ENCODE assay signal across 8 mouse cellular contexts in genomic region chr2:6478361-6478965, GRCm38 (mm10).
A peak's percentile ranks its signal among the peaks of the same experiment; 100 is the strongest.
DNase-seq lines count a peak whose midpoint lies in the region; ATAC-seq and TF ChIP-seq lines count a peak whose summit lies in the region.

No protein-coding gene starts in this region.

- H3K9ac ChIP-seq in forebrain, postnatal 0 days, result no peak overlapping the region
- no peak overlapping the region for H3K9ac ChIP-seq in hindbrain, embryonic 15.5 days
- H3K9ac ChIP-seq in liver, postnatal 0 days (replicated peaks), result no peak overlapping the region
- H3K9ac ChIP-seq in stomach, embryonic 15.5 days, result no peak overlapping the region

- peaks cover 6% of the 10 kb centered on the region; the same call in 1 of the 2 replicates for H3K4me1 ChIP-seq in forebrain, postnatal 0 days (ENCODE audit: insufficient read depth)
- peaks cover 23% of the 10 kb centered on the region for H3K4me1 ChIP-seq in hindbrain, embryonic 15.5 days (replicated peaks)
- peaks cover 6% of the 10 kb centered on the region for H3K4me1 ChIP-seq in liver, postnatal 0 days (ENCODE audit: insufficient read depth)
- H3K4me1 ChIP-seq in stomach, embryonic 15.5 days, result peaks cover 18% of the 10 kb centered on the region

- no peaks in the 10 kb centered on the region for H3K36me3 ChIP-seq in forebrain, postnatal 0 days (ENCODE audit: insufficient read depth)
- H3K36me3 ChIP-seq in hindbrain, embryonic 15.5 days, result no peaks in the 10 kb centered on the region
- H3K36me3 ChIP-seq in liver, postnatal 0 days (replicated peaks; ENCODE audit: insufficient read depth, low read length), result no peaks in the 10 kb centered on the region
- no peaks in the 10 kb centered on the region for H3K36me3 ChIP-seq in stomach, embryonic 15.5 days

- WGBS in forebrain, postnatal 0 days, result 49% methylated on average over 16 of the region's 16 CpGs
- WGBS in hindbrain, embryonic 15.5 days, result 46% methylated on average over 16 of the region's 16 CpGs
- WGBS in liver, postnatal 0 days (ENCODE audit: insufficient replicate concordance), result 30% methylated on average over 16 of the region's 16 CpGs
- WGBS in stomach, embryonic 15.5 days, result 38% methylated on average over 16 of the region's 16 CpGs

- TF ChIP-seq EP300 in liver, postnatal 0 days (IDR thresholded peaks at IDR 0.05; ENCODE audit: low read depth), result no peak

- no peaks in the 10 kb centered on the region for H3K9me3 ChIP-seq in forebrain, postnatal 0 days (ENCODE audit: low read length)
- no peaks in the 10 kb centered on the region for H3K9me3 ChIP-seq in hindbrain, embryonic 15.5 days
- H3K9me3 ChIP-seq in liver, postnatal 0 days (ENCODE audit: low read length), result no peaks in the 10 kb centered on the region
- H3K9me3 ChIP-seq in stomach, embryonic 15.5 days, result no peaks in the 10 kb centered on the region

- no peak for TF ChIP-seq CTCF in forebrain, postnatal 0 days (IDR thresholded peaks at IDR 0.05; ENCODE audit: low read depth)
- TF ChIP-seq CTCF in liver, postnatal 0 days (IDR thresholded peaks at IDR 0.05; ENCODE audit: low read depth), result no peak

- DNase-seq in embryo, embryonic 10.5 days (ENCODE audit: low spot score), result peak; percentile 32
- no peak for DNase-seq in embryo, embryonic 11 days
- peak; percentile 92 for DNase-seq in CD4-positive, CD25-positive, alpha-beta regulatory T cell, adult 2 months (ENCODE audit: low read depth, low spot score)
- peak; percentile 32 for DNase-seq in forebrain, postnatal 0 days
- DNase-seq in liver, postnatal 0 days, result peak; percentile 51
- DNase-seq in cerebellum, adult 18-20 months, result no peak

- no peaks in the 10 kb centered on the region for H3K27me3 ChIP-seq in forebrain, postnatal 0 days (ENCODE audit: insufficient read depth, low read length)
- no peaks in the 10 kb centered on the region for H3K27me3 ChIP-seq in hindbrain, embryonic 15.5 days
- no peaks in the 10 kb centered on the region for H3K27me3 ChIP-seq in liver, postnatal 0 days (ENCODE audit: insufficient read depth, low read length)
- no peaks in the 10 kb centered on the region for H3K27me3 ChIP-seq in stomach, embryonic 15.5 days (replicated peaks)

- ATAC-seq in forebrain, postnatal 0 days, result peak; percentile 47
- ATAC-seq in hindbrain, embryonic 15.5 days (ENCODE audit: low FRiP score, low read depth), result no peak
- peak; percentile 77 for ATAC-seq in liver, postnatal 0 days
- ATAC-seq in stomach, embryonic 15.5 days (ENCODE audit: insufficient read depth, low FRiP score, low read depth), result 0 out of 2 replicates have a peak, but pooled peaks have one; percentile 25

- H3K4me3 ChIP-seq in forebrain, postnatal 0 days (ENCODE audit: low read depth, low read length), result no peak overlapping the region
- H3K4me3 ChIP-seq in hindbrain, embryonic 15.5 days, result no peak overlapping the region
- H3K4me3 ChIP-seq in liver, postnatal 0 days (ENCODE audit: low read depth, low read length), result no peak overlapping the region
- H3K4me3 ChIP-seq in stomach, embryonic 15.5 days (replicated peaks), result no peak overlapping the region

- H3K4me2 ChIP-seq in forebrain, postnatal 0 days (ENCODE audit: low read depth), result no peak overlapping the region
- no peak overlapping the region for H3K4me2 ChIP-seq in hindbrain, embryonic 15.5 days
- peak overlapping the region; percentile 27 for H3K4me2 ChIP-seq in liver, postnatal 0 days (ENCODE audit: low read depth, low read length)
- H3K4me2 ChIP-seq in stomach, embryonic 15.5 days, result peak overlapping the region; percentile 19; the same call in 1 of the 2 replicates

- peak overlapping the region; percentile 0; the same call in 1 of the 2 replicates for H3K27ac ChIP-seq in forebrain, postnatal 0 days (ENCODE audit: low read depth, low read length)
- H3K27ac ChIP-seq in hindbrain, embryonic 15.5 days (replicated peaks), result peak overlapping the region; percentile 37; the same call in 1 of the 2 replicates
- peak overlapping the region; percentile 81 for H3K27ac ChIP-seq in liver, postnatal 0 days (ENCODE audit: low read depth)
- peak overlapping the region; percentile 74 for H3K27ac ChIP-seq in stomach, embryonic 15.5 days

Comparison
In these comparisons a context has a peak if more than half of its experiments do, and no peak if none do; other contexts are left out.
1. DNase-seq: peak in embryo, embryonic 10.5 days (single experiment), CD4-positive, CD25-positive, alpha-beta regulatory T cell, adult 2 months (single experiment), forebrain, postnatal 0 days (single experiment) and liver, postnatal 0 days (single experiment); none in embryo, embryonic 11 days (single experiment) and cerebellum, adult 18-20 months (0 of 2).
2. H3K27ac ChIP-seq: peak in every context shown above with its lines; median percentile 81 in liver, postnatal 0 days; 74 in stomach, embryonic 15.5 days; 37 in hindbrain, embryonic 15.5 days; 0 in forebrain, postnatal 0 days.
3. H3K4me2 ChIP-seq: peak in liver, postnatal 0 days (single experiment) and stomach, embryonic 15.5 days (single experiment); none in forebrain, postnatal 0 days (single experiment) and hindbrain, embryonic 15.5 days (single experiment).